Mouse (Mus musculus): ENCODE data around the gene Agpat3.

DNA sequence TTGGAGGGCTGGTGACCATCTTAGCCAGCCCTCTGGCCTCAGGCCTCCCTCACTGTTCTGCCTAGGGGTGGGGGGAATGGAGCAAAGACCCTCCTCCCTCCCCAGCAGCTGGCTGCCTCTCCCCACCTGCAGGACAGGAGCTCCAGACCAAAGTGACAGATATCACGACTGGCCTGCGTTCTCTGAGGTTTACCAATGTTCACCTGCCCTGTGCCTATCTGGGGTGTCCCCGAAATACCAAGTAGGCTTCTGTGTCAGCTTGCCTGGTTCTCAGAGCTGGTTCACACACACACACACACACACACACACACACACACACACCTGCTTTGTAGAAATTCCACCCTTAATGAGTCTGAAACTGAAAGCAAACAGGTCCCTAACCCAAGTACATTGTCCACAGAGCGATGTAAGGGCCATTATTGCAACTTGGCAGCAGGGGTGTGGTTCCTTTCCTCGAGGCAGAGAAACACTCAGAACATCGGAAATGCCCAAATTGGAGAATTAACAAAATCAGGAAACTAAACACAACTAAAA, 94.1 kb downstream of the Agpat3 start:
- TF ChIP-seq CTCF (IDR thresholded peaks at IDR 0.05; ENCODE audit: insufficient read depth, low read length) (no peak), POLR2A (IDR thresholded peaks at IDR 0.05; ENCODE audit: borderline replicate concordance, extremely low read depth, low read depth, low read length) (no peak)
